Mouse (Mus musculus): ENCODE measurements at regions not wholly inside any gene's neighbourhood (a gene's known extent, or its start where the extent isn't known, plus 50 kb on each side); places are given as distances from the start of the nearest gene placed in this dataset.

- no peaks in the 10 kb centered on the region for H3K36me3 ChIP-seq (ENCODE audit: control insufficient read depth in 1 of 2, insufficient read depth in 2 of 2, low read length in 2 of 2)
- no peaks in the 10 kb centered on the region for H3K9me3 ChIP-seq (replicated peaks; ENCODE audit: insufficient read depth, low read length)
- H3K27ac ChIP-seq (ENCODE audit: control insufficient read depth, low read depth, low read length): no peak overlapping the region
- no peak for DNase-seq (ENCODE audit: low read depth, low spot score)
- H3K27me3 ChIP-seq (ENCODE audit: control insufficient read depth in 1 of 2, insufficient read depth in 2 of 2, low read length in 2 of 2): peaks cover 4% of the 10 kb centered on the region in 2 experiments
- H3K79me2 ChIP-seq (ENCODE audit: control insufficient read depth, insufficient read depth, low read length, poor library complexity): no peaks in the 10 kb centered on the region
- H3K4me1 ChIP-seq (ENCODE audit: control insufficient read depth in 1 of 2, insufficient read depth in 2 of 2, low read length in 2 of 2): no peaks in the 10 kb centered on the region
- H3K9ac ChIP-seq (ENCODE audit: control insufficient read depth, low read depth, low read length, poor library complexity, severe bottlenecking): no peak overlapping the region
- H3K4me3 ChIP-seq (ENCODE audit: control insufficient read depth in 1 of 2, insufficient read depth in 1 of 2, low read depth in 2 of 2, low read length in 2 of 2): no peak overlapping the region
- no peak for TF ChIP-seq MEF2A (IDR thresholded peaks at IDR 0.05; ENCODE audit: extremely low read depth, insufficient replicate concordance, low read depth, low read length, poor library complexity, severe bottlenecking)
- no peak for TF ChIP-seq TCF12 (IDR thresholded peaks at IDR 0.05; ENCODE audit: low read depth, low read length)
- no peak for TF ChIP-seq MYB (IDR thresholded peaks at IDR 0.05; ENCODE audit: low read depth, low read length)
- TF ChIP-seq KAT2A (conservative IDR thresholded peaks at IDR 0.05; ENCODE audit: low read depth, low read length): no peak
- no peak for TF ChIP-seq HCFC1 (IDR thresholded peaks at IDR 0.05; ENCODE audit: low read depth, low read length)
- TF ChIP-seq CHD1 (IDR thresholded peaks at IDR 0.05; ENCODE audit: low read depth, low read length): no peak
- TF ChIP-seq EP300 (IDR thresholded peaks at IDR 0.05; ENCODE audit: low read depth in 1 of 2, low read length in 2 of 2): no peak
- no peak for TF ChIP-seq GATA1 (IDR thresholded peaks at IDR 0.05; ENCODE audit: low read depth, low read length)
- TF ChIP-seq POLR2A (IDR thresholded peaks at IDR 0.05; ENCODE audit: control insufficient read depth in 1 of 2, insufficient read depth in 1 of 2, low read depth in 1 of 2, low read length in 2 of 2, poor library complexity in 1 of 2): no peak
- TF ChIP-seq NELFE (IDR thresholded peaks at IDR 0.05; ENCODE audit: low read depth, low read length): no peak
- TF ChIP-seq SIN3A (IDR thresholded peaks at IDR 0.05; ENCODE audit: low read length): no peak
These were observed 72.7 kb downstream of the Il9r start for GRCm38 (mm10) chr11:32127401-32127817.

GRCm38 (mm10) chr11:32126786-32127185 is 73.3 kb downstream of the Il9r start:
- no peak for DNase-seq (ENCODE audit: low read depth, low spot score)
- Histone ChIP-seq H3K27ac (ENCODE audit: control insufficient read depth, low read depth, low read length) (no peak overlapping the region), H3K9me3 (replicated peaks; ENCODE audit: insufficient read depth, low read length) (no peaks in the 10 kb centered on the region), H3K79me2 (ENCODE audit: control insufficient read depth, insufficient read depth, low read length, poor library complexity) (no peaks in the 10 kb centered on the region), H3K36me3 (ENCODE audit: control insufficient read depth in 1 of 2, insufficient read depth in 2 of 2, low read length in 2 of 2) (no peaks in the 10 kb centered on the region), H3K9ac (ENCODE audit: control insufficient read depth, low read depth, low read length, poor library complexity, severe bottlenecking) (no peak overlapping the region), H3K27me3 (ENCODE audit: control insufficient read depth in 1 of 2, insufficient read depth in 2 of 2, low read length in 2 of 2) (peaks cover 4% of the 10 kb centered on the region in 2 experiments), H3K4me1 (ENCODE audit: control insufficient read depth in 1 of 2, insufficient read depth in 2 of 2, low read length in 2 of 2) (no peaks in the 10 kb centered on the region), H3K4me3 (ENCODE audit: control insufficient read depth in 1 of 2, insufficient read depth in 1 of 2, low read depth in 2 of 2, low read length in 2 of 2) (no peak overlapping the region)
- TF ChIP-seq MYC (IDR thresholded peaks at IDR 0.05; ENCODE audit: low read depth, low read length): no peak
- TF ChIP-seq MAZ (IDR thresholded peaks at IDR 0.05; ENCODE audit: low read depth, low read length): no peak
- TF ChIP-seq E2F4 (IDR thresholded peaks at IDR 0.05; ENCODE audit: borderline replicate concordance, low read depth, low read length): no peak
- TF ChIP-seq TBP (IDR thresholded peaks at IDR 0.05; ENCODE audit: low read depth, low read length): no peak
- no peak for TF ChIP-seq UBTF (IDR thresholded peaks at IDR 0.05; ENCODE audit: borderline replicate concordance, insufficient read depth, low read depth, low read length)
- no peak for TF ChIP-seq GABPA (IDR thresholded peaks at IDR 0.05; ENCODE audit: low read depth, low read length)
- TF ChIP-seq CHD1 (IDR thresholded peaks at IDR 0.05; ENCODE audit: low read depth, low read length): no peak
